Mouse (Mus musculus) left cerebral cortex, adult 8-10 months (tissue): ENCODE results near the gene Capn3. TPM values are rescaled to one million over a fixed set of nuclear protein-coding genes. Genes with fewer than 3 reads are reported as not detected.

ENCODE experiments used
- DNase-seq, 2 experiments: peaks; one replicate each; pipeline ENCODE4 v3.0.0; 2022; ENCODE audit warnings: low spot score in 2 of 2
- total RNA-seq, 4 experiments: library from RNA; stranded (reverse); gene quantifications; 2 replicates each; pipeline ENCODE4 v1.2.4; 2022

Gene Capn3
- 10 to 100 TPM in 1 of 4 experiments, 1 to 10 TPM in 3; 3.5 to 12.5 (median 5.0) TPM for total RNA-seq

DNA sequence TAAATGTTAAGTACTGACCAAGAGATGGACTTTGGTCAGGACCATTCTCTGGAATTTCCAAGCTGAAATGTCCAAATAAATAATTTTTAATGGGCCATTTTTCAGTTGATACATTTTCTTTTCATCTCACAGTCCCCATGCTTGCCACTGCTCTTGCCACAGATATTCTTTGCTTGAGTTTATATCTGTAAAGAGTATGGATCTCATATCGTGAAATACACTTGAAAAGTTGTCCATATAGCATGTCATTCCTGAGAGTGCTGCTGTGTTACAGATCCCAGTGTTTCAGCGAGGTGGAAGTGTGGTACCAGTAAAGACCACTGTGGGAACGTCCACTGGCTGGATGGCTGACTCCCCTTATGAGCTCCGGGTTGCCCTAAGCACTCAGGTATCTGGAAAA lies at the start of gene Capn3:
Gene Capn3, plus strand, starts transcription at position 301 of the 400 bp plus-strand sequence.
- DNase-seq: no peak

- DNase-seq: no peak
Measured at GRCm38 (mm10) chr2:120411096-120411628, 44.7 kb upstream of the Capn3 start.

DNA sequence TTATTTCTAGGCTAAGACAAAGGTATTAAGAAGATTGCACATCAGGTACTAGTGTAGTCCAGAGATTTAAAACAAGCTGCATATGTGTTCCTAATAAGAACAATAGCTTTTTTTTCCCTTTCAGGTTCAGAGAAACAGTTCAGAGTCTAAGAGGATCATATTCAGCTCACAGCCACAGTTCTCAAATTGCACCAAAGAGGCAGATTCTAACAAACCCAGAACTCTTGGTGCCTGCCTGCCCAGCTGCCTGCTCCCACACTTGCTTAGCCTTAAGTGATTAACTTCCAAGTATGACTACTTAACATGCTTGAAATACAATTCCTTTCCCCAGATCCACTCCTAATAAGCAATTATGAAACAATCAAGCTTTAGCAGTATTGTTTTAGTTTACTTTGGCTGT lies 41.7 kb upstream of the Capn3 start:
- no peak for DNase-seq

DNA sequence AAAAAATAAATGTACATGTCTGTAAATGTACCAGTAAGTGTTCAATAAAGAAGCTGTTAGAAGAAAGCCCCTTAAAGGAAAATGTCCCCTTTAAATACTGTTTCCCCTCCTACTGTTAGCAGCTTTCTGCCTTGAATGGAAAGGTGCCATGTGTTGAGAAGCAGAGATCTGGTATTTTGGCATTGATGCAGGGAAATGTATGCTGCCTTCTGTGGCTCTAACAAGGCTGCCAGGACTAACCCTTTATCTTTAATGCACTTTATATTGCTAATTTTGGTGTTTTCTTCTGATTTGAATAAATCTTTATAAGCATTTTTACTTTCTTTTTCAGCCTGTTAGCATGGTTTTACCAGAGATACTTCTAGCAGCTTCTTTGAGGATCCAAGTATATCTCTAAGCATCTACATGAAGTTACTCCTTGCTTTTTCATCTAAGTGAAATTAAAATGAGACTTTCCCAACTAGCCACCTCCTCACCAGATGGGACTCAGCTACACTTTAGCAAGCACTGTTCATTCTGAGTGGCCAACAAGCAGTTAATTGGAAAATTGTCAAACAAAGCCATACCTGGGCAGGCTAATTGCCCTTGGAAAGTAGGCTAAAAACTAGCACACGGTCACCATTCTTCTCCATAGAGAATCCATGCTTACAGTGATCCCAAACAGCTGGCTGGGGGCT lies 40.9 kb upstream of the Capn3 start:
- peak in 1 of 2 experiments; percentile 15 for DNase-seq

DNA sequence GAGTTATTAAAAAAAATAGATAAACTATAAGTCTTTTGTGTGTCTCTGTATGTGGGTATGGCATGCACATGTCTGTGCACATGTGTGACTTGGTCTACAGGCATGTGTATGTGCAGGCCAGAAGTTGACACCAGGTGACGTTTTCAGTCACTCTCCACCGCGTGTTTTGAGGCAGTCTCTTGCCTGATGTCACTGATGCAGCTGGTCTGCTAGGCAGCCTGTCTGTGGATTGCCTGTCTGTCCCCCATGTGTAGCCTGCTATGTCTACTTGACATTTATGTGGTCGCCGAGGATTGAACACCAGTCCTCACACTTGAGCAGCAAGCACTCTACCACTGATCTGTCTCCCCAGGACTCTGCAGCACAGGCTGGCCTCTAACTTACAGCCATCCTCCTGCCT lies 31.4 kb upstream of the Capn3 start:
- no peak for DNase-seq

DNA sequence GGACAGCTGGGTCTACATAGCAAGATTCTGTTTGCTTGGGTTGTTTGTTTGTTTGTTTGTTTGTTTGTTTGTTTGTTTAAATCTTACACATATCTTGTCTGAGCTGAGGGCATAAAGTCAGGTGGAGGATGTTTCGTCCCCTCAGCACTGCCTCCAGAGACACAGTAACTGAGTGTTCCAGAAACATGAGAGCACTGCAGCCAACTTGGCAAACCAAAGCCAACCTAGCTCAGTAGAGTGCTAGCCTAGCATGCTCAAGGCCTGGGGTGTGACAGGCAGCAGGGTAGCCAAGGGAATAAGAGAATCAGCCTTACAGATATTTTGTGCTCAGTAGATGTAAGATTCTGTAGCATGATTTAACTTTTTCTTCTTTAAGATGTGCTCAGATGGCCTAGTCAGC lies 11.3 kb upstream of the Capn3 start:
- DNase-seq: no peak

- no peak for DNase-seq
Measured at GRCm38 (mm10) chr2:120446373-120446772, 9.4 kb upstream of the Capn3 start.

DNA sequence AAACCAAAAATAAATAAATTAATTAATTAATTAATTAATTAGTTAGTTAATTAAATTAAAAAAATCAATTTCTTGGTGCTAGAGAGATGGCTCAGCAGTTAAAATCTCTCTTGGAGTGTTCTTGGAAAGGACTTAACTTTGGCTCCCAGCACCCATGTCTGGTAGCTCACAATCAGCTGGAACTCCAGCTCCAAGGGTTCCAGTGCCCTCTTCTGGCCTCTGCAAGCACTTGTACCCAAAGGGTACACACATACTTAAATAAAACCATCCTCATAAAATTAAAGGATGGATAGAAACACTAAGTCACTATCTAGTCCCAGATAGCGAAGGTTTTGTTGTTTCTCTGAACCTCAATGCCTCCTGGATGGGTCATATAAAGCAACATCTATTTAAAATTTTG lies 8.5 kb upstream of the Capn3 start:
- no peak for DNase-seq

DNA sequence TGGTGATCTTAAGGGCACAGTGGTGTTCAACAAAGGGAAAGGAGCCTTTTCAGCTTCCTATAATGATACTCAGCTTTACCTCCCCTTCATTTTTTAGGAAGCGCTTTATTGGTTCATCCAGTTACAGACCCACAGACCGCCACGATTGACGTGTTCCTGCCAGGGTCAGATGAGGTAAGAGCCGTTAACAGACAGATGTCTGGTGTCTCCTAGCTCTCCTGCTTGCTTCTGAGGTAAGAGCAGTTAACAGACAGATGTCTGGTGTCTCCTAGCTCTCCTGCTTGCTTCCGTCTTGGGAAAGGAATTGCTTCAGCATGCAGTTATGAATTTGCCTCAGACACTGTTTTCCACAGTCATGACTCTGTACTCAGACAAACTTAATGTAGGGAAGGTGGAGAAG lies 5.1 kb upstream of the Capn3 start:
- DNase-seq: no peak

GRCm38 (mm10) chr2:120452600-120452999 lies 3.2 kb upstream of the Capn3 start:
- no peak for DNase-seq

DNA sequence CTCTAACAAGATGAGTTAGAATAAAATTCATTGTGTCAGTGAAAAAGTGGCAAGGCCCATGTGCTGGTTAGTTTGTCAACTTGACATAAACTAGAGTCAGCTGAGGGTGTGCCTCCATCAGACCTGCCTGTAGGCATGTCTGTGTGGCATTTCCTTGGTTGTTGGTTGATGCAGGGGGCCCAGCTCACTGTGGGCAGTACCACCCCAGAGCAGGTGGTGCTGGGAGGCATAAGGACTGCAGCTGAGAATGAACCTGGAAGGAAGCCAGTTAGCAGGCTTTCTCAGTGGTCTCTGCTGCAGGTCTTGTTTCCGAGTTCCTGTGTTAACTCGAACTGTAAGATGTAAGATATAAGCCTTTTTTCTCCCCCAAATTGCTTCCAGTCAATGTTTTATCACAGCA lies 832 bp upstream of the Capn3 start:
- no peak for DNase-seq

- no peak for DNase-seq
Measured at GRCm38 (mm10) chr2:120460216-120460615, 4.4 kb downstream of the Capn3 start.

GRCm38 (mm10) chr2:120463328-120463727 lies 7.5 kb downstream of the Capn3 start:
- DNase-seq: no peak

DNA sequence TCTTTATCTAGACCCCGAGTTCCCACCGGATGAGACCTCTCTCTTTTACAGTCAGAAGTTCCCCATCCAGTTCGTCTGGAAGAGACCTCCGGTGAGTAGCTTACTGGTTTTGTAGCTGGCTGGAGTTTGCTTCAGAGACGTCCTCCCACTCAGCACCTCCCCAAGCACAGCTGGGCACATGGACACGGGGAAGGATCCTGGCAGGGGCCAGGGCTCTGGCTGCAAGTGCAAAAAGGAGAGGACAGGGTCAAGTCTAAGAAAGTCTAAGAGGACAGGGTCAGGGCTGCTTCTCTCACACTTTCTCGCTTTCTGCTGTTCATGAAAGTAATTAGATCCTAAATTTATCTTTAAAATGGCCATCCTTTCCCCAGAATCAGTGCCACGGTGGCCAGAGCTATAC lies 8.3 kb downstream of the Capn3 start:
- DNase-seq: no peak

- no peak for DNase-seq
Measured at GRCm38 (mm10) chr2:120464732-120465396, 9.0 kb downstream of the Capn3 start.

- DNase-seq: no peak
Measured at GRCm38 (mm10) chr2:120465397-120465785, 9.6 kb downstream of the Capn3 start.

- DNase-seq: no peak
Measured at GRCm38 (mm10) chr2:120468011-120468410, 12.2 kb downstream of the Capn3 start.

- DNase-seq: no peak
Measured at GRCm38 (mm10) chr2:120469220-120469619, 13.4 kb downstream of the Capn3 start.

- DNase-seq: no peak
Measured at GRCm38 (mm10) chr2:120469715-120470114, 13.9 kb downstream of the Capn3 start.

- DNase-seq: no peak
Measured at GRCm38 (mm10) chr2:120470856-120471255, 15.0 kb downstream of the Capn3 start.

GRCm38 (mm10) chr2:120476277-120477087 lies 20.7 kb downstream of the Capn3 start:
- no peak for DNase-seq

- DNase-seq: peak; percentile 28 to 44
Measured at GRCm38 (mm10) chr2:120478600-120478999, 22.8 kb downstream of the Capn3 start.
